Mouse (Mus musculus) A20 (cell line): ENCODE data around the gene Zfp664.

ENCODE experiments used
- DNase-seq: peaks from one replicate; pipeline ENCODE4 v3.0.0-alpha.2; 2011; ENCODE audit warnings: low read depth, low spot score

Zfp664 gene

GRCm38 (mm10) chr5:124872033-124872432 is 9.5 kb downstream of the Zfp664 start:
- DNase-seq: no peak

DNA sequence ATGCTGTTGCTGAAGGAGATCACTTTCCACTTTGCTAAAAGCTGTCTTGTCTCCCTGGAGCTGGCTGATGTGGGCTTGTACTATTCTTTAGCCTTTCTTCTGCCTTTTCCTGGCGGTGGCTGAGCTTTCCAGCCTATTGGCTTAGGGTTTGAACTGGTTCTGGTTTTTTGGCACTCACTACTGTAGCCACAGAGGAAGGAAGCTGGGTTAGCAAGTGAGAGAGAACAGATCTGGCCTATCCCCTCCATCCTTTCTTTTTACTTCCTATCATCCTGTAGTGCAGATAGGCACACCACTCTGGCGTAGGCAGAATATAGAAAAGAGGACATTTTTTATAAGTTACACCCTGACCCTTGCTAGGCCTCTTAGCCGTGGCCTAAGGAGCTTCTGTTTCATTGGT is 10.6 kb downstream of the Zfp664 start:
- no peak for DNase-seq

- no peak for DNase-seq
These were observed 11.6 kb downstream of the Zfp664 start for GRCm38 (mm10) chr5:124873890-124874601.

GRCm38 (mm10) chr5:124879251-124879650 is 16.8 kb downstream of the Zfp664 start:
- no peak for DNase-seq

DNA sequence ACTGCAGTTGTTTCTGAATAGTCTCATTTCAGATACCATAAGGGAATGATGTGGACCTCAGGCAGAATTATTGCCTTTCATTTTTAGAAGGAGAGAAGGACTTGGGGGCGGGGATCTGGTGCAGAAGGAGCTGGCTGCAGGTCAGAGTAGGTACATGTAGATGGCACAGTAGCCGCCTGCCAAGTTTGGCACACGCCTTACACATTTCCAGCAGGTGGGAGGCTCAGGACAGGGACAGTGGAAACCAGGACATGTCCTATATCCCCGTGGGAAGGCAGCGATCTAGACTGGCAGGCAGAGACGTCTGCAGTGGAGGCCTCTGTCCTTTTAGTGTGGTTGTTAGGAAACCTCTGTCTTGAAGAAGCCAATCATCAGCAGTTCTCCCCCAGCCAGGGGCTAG is 17.3 kb downstream of the Zfp664 start:
- no peak for DNase-seq

GRCm38 (mm10) chr5:124883877-124884276 is 21.4 kb downstream of the Zfp664 start:
- no peak for DNase-seq

DNA sequence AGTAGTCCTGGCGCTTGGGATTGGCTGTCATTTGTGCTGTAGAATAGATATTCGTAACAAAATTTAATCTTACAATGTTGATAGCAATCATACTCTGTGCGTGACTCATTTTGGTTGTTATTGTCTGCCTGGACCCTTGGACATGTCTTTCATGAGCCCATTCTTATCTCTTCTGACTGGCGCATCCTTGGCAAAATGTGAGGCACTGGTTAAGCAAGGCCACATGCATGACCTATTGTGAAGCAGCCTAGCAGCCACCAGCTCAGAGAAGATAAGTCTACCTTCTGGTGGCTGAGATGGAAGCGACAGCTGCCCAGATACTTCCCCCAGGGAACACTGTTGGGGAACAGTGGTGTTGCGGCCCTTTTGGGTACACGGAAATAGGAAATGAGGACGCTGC is 26.2 kb downstream of the Zfp664 start:
- no peak for DNase-seq

GRCm38 (mm10) chr5:124891921-124892370 is 29.5 kb downstream of the Zfp664 start:
- no peak for DNase-seq

GRCm38 (mm10) chr5:124896135-124896534 is 33.6 kb downstream of the Zfp664 start:
- DNase-seq: no peak

DNA sequence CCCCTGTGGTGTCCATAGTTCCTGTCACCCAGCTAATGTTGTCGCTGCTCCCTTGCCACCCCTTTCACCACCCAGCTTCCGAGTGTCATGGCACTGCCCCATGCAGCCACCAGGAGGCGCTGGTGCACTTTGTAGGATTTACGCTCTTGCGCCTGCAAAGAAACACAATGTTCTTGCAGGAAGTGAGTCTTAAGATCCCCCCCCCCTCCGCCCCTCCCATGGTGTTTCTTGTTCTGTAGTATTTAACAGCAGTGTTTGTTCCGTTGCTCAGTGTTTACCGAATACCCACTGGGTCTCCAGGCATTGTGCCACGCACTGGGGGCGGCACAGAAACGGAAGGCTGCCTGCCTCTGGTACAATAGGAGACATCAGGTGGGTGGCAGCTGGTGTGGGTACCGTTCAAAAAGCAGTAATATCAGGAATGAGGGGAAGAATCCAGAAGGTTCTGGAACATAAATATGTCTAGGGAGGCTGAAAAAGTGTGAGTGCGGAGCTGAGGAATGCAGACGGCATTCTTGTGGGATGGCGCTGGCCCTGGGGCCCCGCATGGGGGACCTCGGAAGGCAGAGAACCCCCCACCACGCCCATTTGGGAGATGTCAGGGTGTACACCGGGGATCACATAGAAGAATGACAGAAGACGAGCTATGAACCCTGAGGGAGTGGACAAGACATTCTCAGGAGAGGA is 37.6 kb downstream of the Zfp664 start:
- peak; percentile 86 for DNase-seq

DNA sequence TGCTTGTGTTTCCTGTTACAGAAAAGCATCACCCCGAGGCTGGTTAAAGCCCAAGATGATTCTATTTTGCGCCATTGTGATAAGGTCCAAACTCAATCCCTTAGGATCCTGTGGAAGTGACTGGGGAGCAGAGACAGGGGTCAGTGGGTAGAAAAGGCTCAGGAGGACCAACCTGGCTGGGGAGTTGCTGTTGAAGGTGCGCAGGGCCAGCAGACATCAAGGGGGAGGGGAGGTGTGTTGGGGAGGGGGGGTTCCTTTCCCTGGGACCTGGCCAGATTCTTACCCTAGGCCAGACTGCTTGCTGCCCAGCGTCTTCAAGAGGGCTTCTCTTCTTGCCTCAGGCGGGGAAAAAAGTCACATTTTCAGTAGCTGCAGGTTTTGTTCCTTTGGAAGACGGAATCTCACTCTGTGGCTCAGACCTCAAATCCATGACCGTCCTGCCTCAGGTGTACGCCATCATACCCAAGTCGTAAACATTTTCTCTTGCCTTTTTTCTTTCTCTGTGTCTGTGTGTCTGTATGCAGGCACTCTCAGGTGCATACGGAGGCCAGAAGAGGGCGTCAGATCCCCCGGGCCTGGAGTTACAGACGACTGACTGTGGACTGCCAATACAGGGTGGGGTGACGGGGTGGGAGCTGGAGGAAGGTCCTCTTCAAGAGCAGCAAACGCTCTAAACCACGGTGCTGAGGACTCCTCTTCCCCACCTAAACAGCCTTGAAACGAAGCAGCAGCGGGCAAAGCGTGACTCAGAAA is 38.4 kb downstream of the Zfp664 start:
- DNase-seq: no peak

GRCm38 (mm10) chr5:124901675-124902074 is 39.2 kb downstream of the Zfp664 start:
- DNase-seq: no peak

DNA sequence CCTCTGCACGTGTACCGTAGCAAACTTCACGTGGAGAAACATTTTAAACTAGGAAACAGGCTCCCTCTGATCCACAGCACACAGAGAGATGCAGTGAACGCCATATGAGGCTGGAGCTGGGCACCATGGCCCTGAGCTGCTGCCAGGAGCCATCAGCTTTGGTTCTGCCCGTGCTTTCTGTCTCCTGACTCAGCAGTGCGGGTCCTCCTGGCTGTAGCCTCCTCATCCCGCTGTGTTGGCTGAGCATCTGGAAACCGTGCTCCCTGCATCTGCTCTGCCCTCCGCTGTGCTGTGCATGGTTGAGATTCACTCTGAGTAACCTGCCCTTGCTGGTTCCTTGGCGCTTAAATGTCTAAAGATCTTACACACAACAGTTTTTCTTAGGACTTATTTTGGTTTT is 39.7 kb downstream of the Zfp664 start:
- DNase-seq: no peak

DNA sequence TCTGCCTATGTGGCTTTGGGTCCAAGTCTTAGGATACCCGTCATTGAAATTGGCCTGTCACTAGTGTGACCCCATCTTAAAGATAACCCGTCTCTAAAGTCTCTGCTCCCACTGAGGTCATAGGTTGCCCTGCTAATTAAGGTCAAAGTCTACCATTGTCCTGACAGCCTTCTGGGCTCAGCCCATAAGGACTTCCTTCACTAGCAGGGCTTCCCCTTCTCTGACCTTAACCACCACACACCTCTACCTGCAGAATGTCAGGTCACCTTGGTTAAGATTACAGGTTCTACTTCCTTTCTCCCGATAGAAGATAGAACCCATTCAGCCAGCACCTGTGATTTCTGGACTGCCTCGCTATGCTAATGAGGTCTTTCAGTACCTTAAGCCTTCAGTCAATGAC is 41.4 kb downstream of the Zfp664 start:
- no peak for DNase-seq

DNA sequence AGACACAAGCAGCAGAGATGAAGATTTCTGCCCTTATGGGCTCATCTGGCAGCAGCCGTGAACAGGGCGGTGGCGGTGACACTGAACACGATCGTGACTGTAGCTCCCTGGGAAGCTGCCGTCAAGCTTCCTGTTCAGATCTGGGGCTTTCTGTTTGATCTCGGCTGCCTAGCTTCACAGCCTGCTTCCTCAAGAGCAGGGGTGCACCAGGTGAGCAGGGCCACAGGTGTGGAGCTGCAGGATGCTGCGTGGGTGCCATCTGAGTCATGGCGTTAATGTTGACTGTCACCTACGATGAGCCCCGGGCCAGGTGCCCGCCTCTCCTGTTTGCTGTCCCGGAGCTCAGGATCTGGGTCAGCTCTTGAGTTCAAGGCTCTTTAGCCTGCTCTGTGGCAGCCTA is 44.4 kb downstream of the Zfp664 start:
- DNase-seq: peak; percentile 33

- peak; percentile 71 for DNase-seq
These were observed 46.4 kb downstream of the Zfp664 start for GRCm38 (mm10) chr5:124908860-124909259.

- DNase-seq: no peak
These were observed 49.8 kb downstream of the Zfp664 start for GRCm38 (mm10) chr5:124912276-124912675.

DNA sequence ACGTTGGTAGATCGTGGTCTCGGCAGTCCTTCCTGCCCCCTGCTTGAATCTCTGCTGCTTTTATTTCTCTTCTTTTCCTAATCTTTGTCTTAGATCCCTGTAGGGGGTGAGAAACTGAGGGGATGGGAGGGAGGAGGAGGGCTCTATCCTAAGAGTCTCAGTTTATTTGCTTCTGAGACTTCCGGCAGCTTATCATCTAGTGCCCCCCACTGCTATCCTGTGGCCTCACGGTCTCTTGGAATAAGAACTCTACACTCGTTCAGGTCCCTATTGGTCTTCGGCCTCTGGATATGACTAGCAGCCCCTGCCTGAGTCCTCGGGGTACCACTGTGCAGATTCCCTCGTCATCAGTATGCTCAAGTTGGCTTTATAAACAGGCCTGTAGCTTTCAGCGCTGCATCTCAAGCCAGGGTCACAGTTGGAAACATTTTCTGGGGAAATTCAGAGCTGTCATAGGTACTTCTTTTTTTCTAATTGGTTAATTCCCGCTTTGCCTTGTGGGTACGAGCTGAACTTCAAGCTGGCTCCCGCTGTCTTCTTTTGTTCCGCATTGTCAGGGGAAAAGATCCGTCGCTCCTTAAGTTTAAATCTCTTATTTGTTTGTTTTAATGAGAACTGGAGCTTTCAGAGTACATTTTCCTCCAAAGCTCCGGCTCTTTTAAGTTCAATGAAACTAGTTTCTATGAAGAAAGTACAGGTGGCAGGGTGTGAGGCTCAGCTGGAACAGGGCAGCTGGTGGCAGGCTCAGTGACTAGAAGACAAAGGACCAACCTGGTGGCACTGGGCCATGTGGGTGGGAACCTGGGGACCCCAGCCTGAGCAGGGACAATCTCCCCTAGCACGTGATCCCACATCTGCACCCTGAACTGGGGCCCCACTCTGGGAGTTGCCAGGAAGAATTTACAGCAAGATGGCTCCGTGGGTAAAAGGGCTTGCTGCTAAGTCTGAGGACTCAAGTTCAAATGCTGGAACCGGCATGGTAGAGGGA is 50.7 kb downstream of the Zfp664 start:
- no peak for DNase-seq

DNA sequence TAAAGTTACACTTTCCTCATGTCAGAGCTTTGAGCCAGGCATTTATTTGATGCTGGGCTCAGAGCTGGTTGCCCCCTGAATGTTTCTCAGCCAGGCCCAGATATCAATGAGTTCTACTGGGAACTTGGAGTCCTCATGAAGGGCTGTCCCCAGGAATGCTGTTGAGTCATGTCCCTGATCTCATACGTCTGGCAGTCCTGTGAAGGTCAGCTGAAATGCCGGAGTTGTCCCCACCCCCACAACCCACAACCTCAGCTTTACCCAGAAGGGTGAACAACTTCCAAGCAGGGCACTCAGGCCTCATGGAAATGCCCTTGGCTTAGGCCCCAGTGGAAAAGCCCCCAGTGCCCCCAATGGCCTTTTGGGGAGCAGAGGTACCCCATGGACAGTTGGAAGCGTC is 57.3 kb downstream of the Zfp664 start:
- DNase-seq: no peak

GRCm38 (mm10) chr5:124921410-124921809 is 58.9 kb downstream of the Zfp664 start:
- DNase-seq: no peak
